Mouse (Mus musculus): Measurements from ENCODE around the gene Morc1.

DNA sequence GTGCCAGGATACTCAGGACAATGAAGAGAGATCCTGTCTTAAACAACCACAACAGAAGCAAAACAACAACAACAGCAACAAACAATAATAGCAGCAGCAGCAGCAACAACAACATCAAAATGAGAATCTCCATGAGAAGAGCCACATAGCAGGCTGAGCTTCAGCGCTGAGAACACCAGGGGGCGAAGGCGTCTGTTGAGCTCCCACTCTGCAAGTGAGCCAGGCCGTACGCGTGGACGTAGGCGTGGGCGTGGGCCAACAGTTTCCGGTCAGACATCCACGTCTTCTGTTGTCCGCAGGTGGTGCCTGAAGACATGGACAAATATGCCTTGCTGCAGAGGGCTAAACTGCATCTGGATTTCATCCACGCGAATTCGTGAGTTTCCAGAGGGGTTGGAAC is at the start of gene Morc1:
- TF ChIP-seq CTCF (IDR thresholded peaks at IDR 0.05; ENCODE audit: borderline replicate concordance, insufficient read depth, low read depth, low read length) (no peak), POLR2A (IDR thresholded peaks at IDR 0.05; ENCODE audit: borderline replicate concordance, insufficient read depth, low read length) (no peak)
